Mouse (Mus musculus) frontal cortex, postnatal 36 days (tissue): ENCODE results near the gene Btnl2.

ENCODE experiments used
- DNase-seq, 2 experiments: peaks; one replicate each; pipeline ENCODE4 v3.0.0; 2022; ENCODE audit warnings: low spot score in 2 of 2

Btnl2 gene

DNA sequence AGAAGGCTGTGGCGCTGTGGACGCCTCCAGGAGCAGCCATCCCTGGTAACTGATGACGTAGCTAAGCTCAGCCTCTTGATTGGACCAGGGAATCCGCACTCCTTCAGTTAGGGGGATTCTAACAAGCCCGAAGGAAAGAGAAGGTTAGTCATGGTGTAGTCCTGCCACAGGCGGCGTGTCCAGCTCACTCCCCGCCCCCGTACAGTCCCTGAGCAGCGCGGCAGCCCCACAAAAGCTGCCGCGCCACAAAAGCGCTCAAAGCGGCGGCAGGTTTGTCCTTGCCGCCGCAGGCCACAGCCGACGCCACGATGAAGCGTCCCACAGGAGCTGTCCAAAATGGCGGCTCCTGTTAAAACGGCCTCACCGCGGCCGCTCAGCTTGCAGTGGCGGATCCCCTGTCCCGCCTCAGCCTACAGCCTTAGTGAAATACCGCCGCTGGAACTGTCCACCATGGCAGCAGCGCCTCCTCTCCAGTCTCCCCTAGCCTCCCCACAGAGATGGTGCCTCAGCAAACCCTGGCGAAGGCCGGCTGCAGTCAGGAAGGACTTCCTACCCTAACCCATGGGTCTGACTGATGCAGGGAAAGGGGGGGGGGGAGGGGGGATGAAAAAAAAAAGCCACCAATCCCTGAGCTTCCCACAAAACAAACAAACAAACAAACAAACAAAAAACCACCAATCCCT is 44.2 kb downstream of the Btnl2 start, which contains the start of gene BC051142:
Gene BC051142 (plus strand): TSS at position 110 of the 683 bp plus-strand sequence.
- DNase-seq = peak; percentile 81 to 88

DNA sequence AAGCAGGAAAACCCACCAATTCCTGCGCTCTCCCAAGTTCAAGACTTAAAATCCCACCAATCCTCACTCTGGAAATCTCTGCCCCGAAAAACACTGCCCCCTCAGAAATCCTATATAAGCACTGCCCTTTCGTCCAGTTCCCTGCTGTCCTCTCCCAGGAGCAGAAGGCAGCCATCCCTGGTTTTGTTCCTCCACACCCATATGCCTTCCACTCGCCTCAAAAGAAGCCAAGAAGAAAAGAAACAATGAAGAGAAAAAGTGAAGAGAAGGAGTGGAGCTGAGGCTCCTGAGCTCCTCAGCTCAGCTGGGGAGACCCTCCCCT is 44.7 kb downstream of the Btnl2 start:
- DNase-seq = no peak

DNA sequence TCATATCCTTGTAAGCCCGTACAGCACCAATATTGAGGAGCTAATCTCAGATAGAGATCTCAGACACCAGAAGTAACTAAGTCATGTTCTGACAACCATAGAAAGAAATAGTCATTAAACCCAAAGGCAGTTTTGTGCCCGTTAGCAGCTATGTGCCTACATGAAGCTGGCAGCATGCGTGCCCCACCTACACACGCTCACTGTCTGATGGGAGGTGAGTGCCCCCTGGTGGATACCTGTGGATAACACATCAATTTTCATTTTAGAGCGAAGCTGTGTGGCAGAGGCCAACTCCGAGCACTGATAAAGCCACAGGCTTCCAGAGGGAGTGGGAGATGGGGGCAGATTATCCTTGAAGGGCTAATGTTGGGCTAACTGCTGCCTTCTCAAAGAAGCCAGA is 56.5 kb downstream of the Btnl2 start:
- DNase-seq = peak; percentile 73 to 87
